10 mouse cellular contexts compared by ENCODE assay signal in the genomic region with DNA sequence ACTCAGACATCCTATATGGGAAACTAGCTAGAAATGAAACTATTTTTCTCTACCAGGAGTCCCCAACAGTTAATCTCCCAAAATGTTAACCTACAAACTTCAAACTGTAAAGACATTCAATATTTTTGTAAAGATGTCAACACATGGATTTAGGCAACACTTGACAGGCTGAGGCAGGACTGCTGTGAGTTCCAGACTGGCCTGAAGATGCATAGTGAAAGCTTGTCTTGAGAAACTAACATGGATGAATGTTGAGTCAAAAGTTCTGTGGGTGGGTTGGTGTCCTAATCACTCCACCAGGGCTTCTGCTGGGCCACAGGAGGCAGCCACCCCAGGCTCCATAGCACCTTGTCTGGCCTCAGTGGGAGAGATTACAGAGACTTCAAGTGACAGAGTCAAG. TPM values are rescaled to one million over a fixed set of nuclear protein-coding genes. Genes with fewer than 3 reads are reported as not detected.
DNase-seq lines count a peak whose midpoint lies in the region; ATAC-seq and TF ChIP-seq lines count a peak whose summit lies in the region.
"Had no signal": no experiment of that assay in that cellular context is flagged by ENCODE, and none has a peak within 500 bp of the region (broad histone marks: within the 10 kb centered on the region; RNA-seq: fewer than 3 reads in every experiment).

No protein-coding gene starts in this region.

- no peak overlapping the region for H3K9ac ChIP-seq in heart, embryonic 15.5 days
- 0 out of 2 replicates have a peak overlapping the region, but pooled peaks have one; percentile 0 for H3K9ac ChIP-seq in forebrain, embryonic 14.5 days (ENCODE audit: low read length)
- peak overlapping the region; percentile 97; the same call in 1 of the 2 replicates for H3K9ac ChIP-seq in liver, embryonic 12.5 days

- H3K27ac ChIP-seq in heart, embryonic 15.5 days: 0 out of 2 replicates have a peak overlapping the region, but pooled peaks have one; percentile 7
- H3K27ac ChIP-seq in forebrain, embryonic 14.5 days (ENCODE audit: low read depth, low read length): no peak overlapping the region
- peak overlapping the region; percentile 57 for H3K27ac ChIP-seq in liver, embryonic 12.5 days

- no peaks in the 10 kb centered on the region for H3K36me3 ChIP-seq in heart, embryonic 15.5 days
- H3K36me3 ChIP-seq in G1E (replicated peaks): peaks cover 39% of the 10 kb centered on the region
- no peaks in the 10 kb centered on the region for H3K36me3 ChIP-seq in forebrain, embryonic 14.5 days (ENCODE audit: control insufficient read depth, insufficient read depth, low read length)
- peaks cover 9% of the 10 kb centered on the region; the same call in 1 of the 2 replicates for H3K36me3 ChIP-seq in liver, embryonic 12.5 days

- intact Hi-C loops in heart, postnatal 10 days (cut with DNase I): loop anchor here (2.0 to 10.0 kb wide), 2 partner anchors 59 to 247 kb away; no protein-coding TSS in a partner anchor
- intact Hi-C loops in left cerebral cortex, postnatal 25 days (cut with DNase I): loop anchor here (10.0 kb wide), 2 partner anchors 47 to 247 kb away; no protein-coding TSS in a partner anchor

- H3K4me3 ChIP-seq in heart, embryonic 15.5 days: peak overlapping the region; percentile 90
- peak overlapping the region; percentile 93 for H3K4me3 ChIP-seq in G1E (ENCODE audit: low read depth, low read length)
- no peak overlapping the region for H3K4me3 ChIP-seq in forebrain, embryonic 14.5 days (ENCODE audit: low read depth, low read length)
- peak overlapping the region; percentile 95; the same call in 1 of the 2 replicates for H3K4me3 ChIP-seq in liver, embryonic 12.5 days

- no peaks in the 10 kb centered on the region for H3K9me3 ChIP-seq in heart, embryonic 15.5 days (replicated peaks)
- H3K9me3 ChIP-seq in G1E (replicated peaks): no peaks in the 10 kb centered on the region
- H3K9me3 ChIP-seq in forebrain, embryonic 14.5 days (replicated peaks; ENCODE audit: control insufficient read depth, low read length): no peaks in the 10 kb centered on the region
- no peaks in the 10 kb centered on the region for H3K9me3 ChIP-seq in liver, embryonic 12.5 days (replicated peaks)

- no peak for ATAC-seq in heart, embryonic 15.5 days (replicated peaks; ENCODE audit: insufficient number of reproducible peaks, insufficient read depth, low FRiP score, low read depth)
- ATAC-seq in G1E (ENCODE audit: extremely low read depth, insufficient number of reproducible peaks, low FRiP score, poor library complexity, severe bottlenecking): no peak
- ATAC-seq in forebrain, embryonic 14.5 days: no peak
- ATAC-seq in liver, embryonic 12.5 days: no peak
- no peak for ATAC-seq in erythroid progenitor cell, adult 5-6 weeks (replicated peaks; ENCODE audit: low FRiP score, poor library complexity, severe bottlenecking)

- peak overlapping the region; percentile 72 for H3K4me2 ChIP-seq in heart, embryonic 15.5 days
- peak overlapping the region; percentile 50 for H3K4me2 ChIP-seq in forebrain, embryonic 14.5 days (ENCODE audit: low read length)
- H3K4me2 ChIP-seq in liver, embryonic 12.5 days: peak overlapping the region; percentile 96

- no peak for TF ChIP-seq CTCF in G1E (IDR thresholded peaks at IDR 0.05; ENCODE audit: low read depth, low read length)

- DNase-seq in heart, postnatal 10 days: no peak
- no peak for DNase-seq in G1E (ENCODE audit: low spot score)
- no peak for DNase-seq in forebrain, embryonic 14.5 days (ENCODE audit: low spot score)
- no peak for DNase-seq in left cerebral cortex, postnatal 25 days (ENCODE audit: low spot score in 2 of 2)
- DNase-seq in Muller cell, postnatal 12 days (ENCODE audit: inconsistent ontology term): no peak
- DNase-seq: adrenal gland, postnatal 36 days had no signal

- peaks cover 33% of the 10 kb centered on the region for H3K4me1 ChIP-seq in heart, embryonic 15.5 days (replicated peaks)
- H3K4me1 ChIP-seq in G1E (ENCODE audit: insufficient read depth, low read depth, low read length): peaks cover 48% of the 10 kb centered on the region
- peaks cover 10% of the 10 kb centered on the region for H3K4me1 ChIP-seq in forebrain, embryonic 14.5 days (ENCODE audit: control insufficient read depth, insufficient read depth, low read length)
- peaks cover 60% of the 10 kb centered on the region for H3K4me1 ChIP-seq in liver, embryonic 12.5 days

- H3K27me3 ChIP-seq in heart, embryonic 15.5 days: no peaks in the 10 kb centered on the region
- H3K27me3 ChIP-seq in G1E (ENCODE audit: insufficient read depth, low read length): no peaks in the 10 kb centered on the region
- no peaks in the 10 kb centered on the region for H3K27me3 ChIP-seq in forebrain, embryonic 14.5 days (replicated peaks; ENCODE audit: control insufficient read depth, insufficient read depth, low read length)
- H3K27me3 ChIP-seq in liver, embryonic 12.5 days (replicated peaks): no peaks in the 10 kb centered on the region

RNA-seq across cellular contexts. Expression of a gene that starts 2.2 kb away (rescaled TPM):
- 10.7 and 14.8 TPM in 2 replicates for polyA plus RNA-seq in heart, embryonic 15.5 days (2015; fragmentation: Nextera tagmentation; extraction: Ambion mirVana)
- total RNA-seq in heart, postnatal 10 days (2021): 10 to 100 TPM; 30.9 to 31.3 TPM
- total RNA-seq in G1E (2014; fragmentation: Nextera tagmentation) (137 and 159 TPM in 2 replicates), G1E (2017) (23.6 and 25.5 TPM in 2 replicates)
- 17.2 and 20.3 TPM in 2 replicates for polyA plus RNA-seq in G1E (2012)
- 13.4 and 17.3 TPM in 2 replicates for polyA plus RNA-seq in forebrain, embryonic 14.5 days (2014; fragmentation: Nextera tagmentation; extraction: Ambion mirVana)
- polyA plus RNA-seq in liver, embryonic 12.5 days (2016; fragmentation: Nextera tagmentation; extraction: Ambion mirVana): 9.5 and 10.0 TPM in 2 replicates
- total RNA-seq in left cerebral cortex, postnatal 25 days (2021): 10 to 100 TPM; 53.4 to 54.2 TPM
- total RNA-seq in erythroid progenitor cell, adult 5-6 weeks (2015; ENCODE audit: low replicate concordance): 43.2 TPM in 2 replicates
- 16.2 and 21.3 TPM in 2 replicates for total RNA-seq in erythroid progenitor cell, adult 5-6 weeks (2017; ENCODE audit: low replicate concordance)

RNA-seq across cellular contexts. Expression of a gene that starts 8.9 kb away (rescaled TPM):
- 0.28 and 0.52 TPM in 2 replicates for polyA plus RNA-seq in heart, embryonic 15.5 days (2015; fragmentation: Nextera tagmentation; extraction: Ambion mirVana)
- total RNA-seq in heart, postnatal 10 days (2021): not detected
- total RNA-seq in G1E (2014; fragmentation: Nextera tagmentation): not detected in 2 replicates
- total RNA-seq in G1E (2017): not detected in 2 replicates
- not detected in 2 replicates for polyA plus RNA-seq in G1E (2012)
- not detected in 2 replicates for polyA plus RNA-seq in forebrain, embryonic 14.5 days (2014; fragmentation: Nextera tagmentation; extraction: Ambion mirVana)
- polyA plus RNA-seq in liver, embryonic 12.5 days (2016; fragmentation: Nextera tagmentation; extraction: Ambion mirVana): not detected in 2 replicates
- 1 to 10 TPM; 1.3 to 2.0 TPM for total RNA-seq in left cerebral cortex, postnatal 25 days (2021)
- not detected in 2 replicates for total RNA-seq in erythroid progenitor cell, adult 5-6 weeks (2015; ENCODE audit: low replicate concordance)
- not detected in 2 replicates for total RNA-seq in erythroid progenitor cell, adult 5-6 weeks (2017; ENCODE audit: low replicate concordance)
- total RNA-seq: neutrophil, adult 5-6 weeks had no signal

RNA-seq across cellular contexts. Expression of a gene that starts 19.7 kb away (rescaled TPM):
- 0.13 TPM in 1 of 2 replicates, not detected in the other for polyA plus RNA-seq in heart, embryonic 15.5 days (2015; fragmentation: Nextera tagmentation; extraction: Ambion mirVana)
- total RNA-seq in heart, postnatal 10 days (2021): 1 to 10 TPM; 2.3 to 3.3 TPM
- total RNA-seq in G1E (2014; fragmentation: Nextera tagmentation) (not detected in 2 replicates), G1E (2017) (not detected in 2 replicates)
- polyA plus RNA-seq in G1E (2012): not detected in 2 replicates
- polyA plus RNA-seq in forebrain, embryonic 14.5 days (2014; fragmentation: Nextera tagmentation; extraction: Ambion mirVana): 0.32 and 0.52 TPM in 2 replicates
- 0.15 and 0.17 TPM in 2 replicates for polyA plus RNA-seq in liver, embryonic 12.5 days (2016; fragmentation: Nextera tagmentation; extraction: Ambion mirVana)
- total RNA-seq in left cerebral cortex, postnatal 25 days (2021): under 1 TPM; 0.53 to 0.73 TPM
- total RNA-seq in erythroid progenitor cell, adult 5-6 weeks (2015; ENCODE audit: low replicate concordance): not detected in 2 replicates
- total RNA-seq in erythroid progenitor cell, adult 5-6 weeks (2017; ENCODE audit: low replicate concordance): not detected in 2 replicates
- total RNA-seq: adrenal gland, postnatal 36 days had no signal

RNA-seq across cellular contexts. Expression of a gene that starts 36.8 kb away (rescaled TPM):
- 7.3 and 9.2 TPM in 2 replicates for polyA plus RNA-seq in heart, embryonic 15.5 days (2015; fragmentation: Nextera tagmentation; extraction: Ambion mirVana)
- 10 to 100 TPM; 14.9 to 18.3 TPM for total RNA-seq in heart, postnatal 10 days (2021)
- total RNA-seq in G1E (2014; fragmentation: Nextera tagmentation): not detected in 2 replicates
- total RNA-seq in G1E (2017): 0.05 TPM in 1 of 2 replicates, not detected in the other
- 0.02 and 0.03 TPM in 2 replicates for polyA plus RNA-seq in G1E (2012)
- 4.6 and 4.8 TPM in 2 replicates for polyA plus RNA-seq in forebrain, embryonic 14.5 days (2014; fragmentation: Nextera tagmentation; extraction: Ambion mirVana)
- polyA plus RNA-seq in liver, embryonic 12.5 days (2016; fragmentation: Nextera tagmentation; extraction: Ambion mirVana): 3.6 and 4.0 TPM in 2 replicates
- total RNA-seq in left cerebral cortex, postnatal 25 days (2021): 10 to 100 TPM; 11.6 to 14.0 TPM
- 0.84 and 2.5 TPM in 2 replicates for total RNA-seq in erythroid progenitor cell, adult 5-6 weeks (2015; ENCODE audit: low replicate concordance)
- 1.2 and 2.6 TPM in 2 replicates for total RNA-seq in erythroid progenitor cell, adult 5-6 weeks (2017; ENCODE audit: low replicate concordance)

RNA-seq across cellular contexts. Expression of a gene that starts 56.8 kb away (rescaled TPM):
- polyA plus RNA-seq in heart, embryonic 15.5 days (2015; fragmentation: Nextera tagmentation; extraction: Ambion mirVana): 1.5 and 2.8 TPM in 2 replicates
- 1 to 10 TPM; 1.0 to 1.5 TPM for total RNA-seq in heart, postnatal 10 days (2021)
- 29.1 and 58.5 TPM in 2 replicates for total RNA-seq in G1E (2014; fragmentation: Nextera tagmentation)
- 1.8 and 3.6 TPM in 2 replicates for total RNA-seq in G1E (2017)
- polyA plus RNA-seq in G1E (2012): 18.4 and 20.3 TPM in 2 replicates
- polyA plus RNA-seq in forebrain, embryonic 14.5 days (2014; fragmentation: Nextera tagmentation; extraction: Ambion mirVana): 7.1 and 8.1 TPM in 2 replicates
- 20.1 and 21.7 TPM in 2 replicates for polyA plus RNA-seq in liver, embryonic 12.5 days (2016; fragmentation: Nextera tagmentation; extraction: Ambion mirVana)
- total RNA-seq in left cerebral cortex, postnatal 25 days (2021): 10 to 100 TPM; 60.5 to 61.6 TPM
- total RNA-seq in erythroid progenitor cell, adult 5-6 weeks (2015; ENCODE audit: low replicate concordance): 314 and 326 TPM in 2 replicates
- 111 and 113 TPM in 2 replicates for total RNA-seq in erythroid progenitor cell, adult 5-6 weeks (2017; ENCODE audit: low replicate concordance)
